Mouse (Mus musculus): ENCODE measurements at regions not wholly inside any gene's neighbourhood (a gene's known extent, or its start where the extent isn't known, plus 50 kb on each side); places are given as distances from the start of the nearest gene placed in this dataset. TPM values are rescaled to one million over a fixed set of nuclear protein-coding genes. Genes with fewer than 3 reads are reported as not detected.

- H3K9me3 ChIP-seq (ENCODE audit: control insufficient read depth, low read length) = no peaks in the 10 kb centered on the region; the same call in 1 of the 2 replicates
- no peak for DNase-seq (ENCODE audit: low spot score)
- H3K4me3 ChIP-seq (ENCODE audit: low read depth, low read length) = no peak overlapping the region
- H3K27ac ChIP-seq (ENCODE audit: low read depth, low read length) = no peak overlapping the region
- no peaks in the 10 kb centered on the region for H3K27me3 ChIP-seq (replicated peaks; ENCODE audit: control insufficient read depth, insufficient read depth, low read length)
- no peak overlapping the region for H3K9ac ChIP-seq (ENCODE audit: low read depth, low read length)
- no peak overlapping the region for H3K4me2 ChIP-seq
- H3K36me3 ChIP-seq (ENCODE audit: control insufficient read depth, insufficient read depth, low read length) = no peaks in the 10 kb centered on the region
- no peak for ATAC-seq (replicated peaks; ENCODE audit: low FRiP score)
- H3K4me1 ChIP-seq (replicated peaks; ENCODE audit: control insufficient read depth, insufficient read depth, low read length) = no peaks in the 10 kb centered on the region
These were observed 204.5 kb upstream of the Cdh18 start for GRCm38 (mm10) chr15:22344321-22344720.

- DNase-seq (ENCODE audit: low spot score) (no peak), ATAC-seq (replicated peaks; ENCODE audit: low FRiP score) (no peak)
- 59% methylated on average over 1 of the region's 1 CpGs for WGBS
- Histone ChIP-seq H3K9ac (ENCODE audit: low read depth, low read length) (no peak overlapping the region), H3K9me3 (ENCODE audit: control insufficient read depth, low read length) (no peaks in the 10 kb centered on the region; the same call in 1 of the 2 replicates), H3K27ac (ENCODE audit: low read depth, low read length) (no peak overlapping the region), H3K4me2 (no peak overlapping the region), H3K4me1 (replicated peaks; ENCODE audit: control insufficient read depth, insufficient read depth, low read length) (no peaks in the 10 kb centered on the region), H3K36me3 (ENCODE audit: control insufficient read depth, insufficient read depth, low read length) (no peaks in the 10 kb centered on the region), H3K27me3 (replicated peaks; ENCODE audit: control insufficient read depth, insufficient read depth, low read length) (no peaks in the 10 kb centered on the region), H3K4me3 (ENCODE audit: low read depth, low read length) (no peak overlapping the region)
These were observed 197.3 kb upstream of the Cdh18 start for GRCm38 (mm10) chr15:22351502-22351901.

Small RNAs in the stretch of these regions (microRNA-seq; reads per million reads assigned to microRNA genes)
- gene Gm27525 (ENCODE audit: borderline number of aligned reads) = not detected

Measured in liver, embryonic 11.5 days (tissue).